Mouse (Mus musculus): ENCODE data around the gene Prkacb.

DNA sequence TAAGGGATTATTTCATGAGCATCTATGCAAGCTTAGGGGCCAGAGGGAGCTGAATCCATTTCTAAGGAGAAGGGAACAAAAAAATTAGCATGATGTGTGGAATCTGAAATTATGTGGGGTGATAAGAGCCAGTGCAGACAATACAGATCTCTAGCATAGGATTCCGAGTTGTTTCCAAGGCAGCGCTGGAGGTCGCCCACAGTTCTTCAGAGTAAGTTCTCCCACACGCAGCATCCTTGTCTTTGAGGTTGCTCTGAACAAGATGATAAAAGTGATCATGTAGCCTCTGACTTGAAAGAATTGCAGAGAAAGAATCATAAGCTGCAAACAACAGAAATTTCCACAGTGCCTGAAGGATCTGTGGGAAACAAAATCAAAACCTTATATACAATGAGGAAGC is 7.9 kb upstream of the Prkacb start:
- no peak for TF ChIP-seq CTCF (IDR thresholded peaks at IDR 0.05; ENCODE audit: insufficient read depth, low read length)
- TF ChIP-seq POLR2A (IDR thresholded peaks at IDR 0.05; ENCODE audit: borderline replicate concordance, extremely low read depth, low read depth, low read length): no peak

All from lung, adult 2 months (tissue).